Mouse (Mus musculus) gastrocnemius, adult 2 months (tissue): Measurements from ENCODE around the gene Gse1. TPM values are rescaled to one million over a fixed set of nuclear protein-coding genes. Genes with fewer than 3 reads are reported as not detected.

Source experiments
- DNase-seq: peaks from one replicate; pipeline ENCODE4 v3.0.0; 2022
- H3K27ac ChIP-seq: fragments of 200-600 bp; 2 replicates; pipeline ENCODE4 v1.8.1; 2022; ENCODE audit warnings: mild to moderate bottlenecking
- H3K4me3 ChIP-seq: fragments of 200-600 bp; 2 replicates; pipeline ENCODE4 v1.8.1; 2022; ENCODE audit warnings: mild to moderate bottlenecking, moderate library complexity
- CTCF ChIP-seq: fragments of 200-600 bp; IDR thresholded peaks from 2 replicates; pipeline ENCODE4 v1.8.1; 2022; ENCODE audit warnings: antibody characterized with exemption, mild to moderate bottlenecking, moderate library complexity
- intact Hi-C: fragments of 180-260 bp; cut with DNase I; formaldehyde crosslinking; loops from one replicate; pipeline ENCODE4 v1.15.1; 2025
- total RNA-seq, 2 experiments: library from RNA; stranded (reverse); gene quantifications; 2 replicates each; pipeline ENCODE4 v1.2.3; 2021

The Gse1 gene
- total RNA-seq, 2 experiments from 2014 or later: 26.5 to 37.3 TPM

DNA sequence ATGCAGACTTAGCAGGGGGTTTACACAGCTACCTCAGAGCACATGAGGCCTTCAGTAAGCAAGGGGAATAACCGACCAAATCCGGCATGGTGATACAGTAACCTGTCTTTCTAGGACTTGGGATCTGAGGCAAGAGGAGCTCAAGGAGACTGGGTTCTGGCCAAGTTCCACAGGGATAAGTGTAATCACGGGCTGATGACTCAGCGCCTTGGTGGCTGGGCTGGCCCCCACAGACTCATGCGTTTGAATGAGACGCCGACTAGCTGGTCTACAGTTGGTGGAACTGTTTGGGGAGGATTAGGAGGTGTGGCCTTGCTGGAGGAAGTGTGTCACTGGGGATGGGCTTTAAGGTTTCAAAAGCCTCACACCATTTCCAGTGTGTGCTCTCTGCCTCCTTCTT is 110.4 kb downstream of the Gse1 start:
- intact Hi-C loops: no loop called here

DNA sequence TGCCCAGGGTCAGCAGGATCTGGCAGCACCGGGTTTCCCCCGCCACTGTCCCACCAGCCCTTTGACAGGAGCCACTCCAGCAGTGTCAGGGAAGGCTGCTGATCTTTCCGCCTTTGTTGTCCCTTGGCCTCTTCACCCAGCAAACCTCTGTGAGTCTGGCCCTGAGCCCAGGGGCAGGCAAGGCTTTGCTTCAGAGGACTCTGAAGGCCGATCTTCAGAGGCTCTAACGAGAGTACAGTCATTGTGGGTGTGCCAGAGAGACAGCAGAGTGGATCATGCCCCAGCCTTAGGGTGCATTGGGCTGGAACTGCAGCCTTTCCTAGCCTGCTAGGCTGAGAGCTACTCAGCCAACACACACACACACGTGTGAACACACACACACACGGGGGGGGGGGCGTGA is 111.5 kb downstream of the Gse1 start:
- intact Hi-C loops: no loop called here
- peak; percentile 39 for DNase-seq
- no peak for TF ChIP-seq CTCF
- Histone ChIP-seq H3K4me3 (no peak overlapping the region), H3K27ac (no peak overlapping the region)

More for the DNA sequence above, 110.4 kb downstream of the Gse1 start:
- DNase-seq: no peak
- no peak overlapping the region for H3K27ac ChIP-seq
- no peak for TF ChIP-seq CTCF
- no peak overlapping the region for H3K4me3 ChIP-seq

DNA sequence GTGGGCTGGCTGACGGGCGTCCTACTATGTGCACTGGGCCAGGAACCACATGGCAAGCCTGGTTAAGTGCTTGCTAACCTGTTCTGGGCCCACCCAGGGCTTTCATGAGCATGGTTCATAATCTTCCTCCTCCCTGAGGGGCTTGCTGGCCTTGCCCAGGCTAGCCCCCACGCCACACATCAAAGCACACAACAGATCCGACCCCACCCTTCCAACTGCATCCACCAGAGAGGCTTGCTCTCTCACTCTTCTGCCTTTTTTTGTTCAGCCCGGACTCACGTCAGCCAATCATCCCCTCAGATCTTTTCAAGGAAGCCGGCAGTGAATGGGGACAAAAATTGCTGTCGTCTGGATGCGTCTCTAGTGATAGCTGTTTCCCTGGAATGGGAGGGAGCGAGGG is 112.9 kb downstream of the Gse1 start:
- intact Hi-C loops: no loop called here
- TF ChIP-seq CTCF: no peak
- Histone ChIP-seq H3K4me3 (no peak overlapping the region), H3K27ac (no peak overlapping the region)
- DNase-seq: no peak

DNA sequence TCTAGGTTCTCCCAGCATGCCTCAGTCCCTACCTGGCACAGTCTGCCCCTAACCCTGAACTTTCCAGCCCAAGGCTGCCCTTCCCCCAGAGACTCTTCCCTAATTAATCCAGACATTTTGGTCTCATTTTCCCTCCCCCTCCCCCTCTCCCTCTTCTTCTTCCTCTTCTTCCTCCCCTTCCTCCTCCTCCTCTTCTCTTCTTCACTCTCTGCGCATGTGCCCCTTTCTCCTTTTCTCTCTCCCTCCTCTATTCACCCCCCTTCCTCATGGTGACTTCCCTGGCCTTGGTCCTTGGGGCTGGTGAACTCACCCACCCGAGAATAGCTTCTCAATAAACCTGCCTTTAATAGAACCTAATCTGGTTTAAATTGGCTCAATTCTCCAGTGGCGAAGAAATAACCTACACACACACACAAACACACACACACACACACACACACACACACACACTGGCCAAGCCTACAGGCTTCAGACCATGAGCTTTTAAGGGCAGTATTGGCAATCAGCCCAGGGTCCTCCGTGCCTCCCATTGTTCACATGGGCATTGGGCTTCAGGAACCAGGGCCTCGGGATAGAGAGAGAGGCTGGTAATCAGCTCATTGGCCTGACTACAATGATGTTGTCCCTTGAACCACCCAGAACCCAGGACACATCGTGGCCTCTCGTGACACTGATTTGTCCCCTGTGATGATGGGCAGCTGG is 114.7 kb downstream of the Gse1 start:
- Histone ChIP-seq H3K4me3 (no peak overlapping the region), H3K27ac (no peak overlapping the region)
- DNase-seq: no peak
- intact Hi-C loops: no loop called here
- no peak for TF ChIP-seq CTCF

DNA sequence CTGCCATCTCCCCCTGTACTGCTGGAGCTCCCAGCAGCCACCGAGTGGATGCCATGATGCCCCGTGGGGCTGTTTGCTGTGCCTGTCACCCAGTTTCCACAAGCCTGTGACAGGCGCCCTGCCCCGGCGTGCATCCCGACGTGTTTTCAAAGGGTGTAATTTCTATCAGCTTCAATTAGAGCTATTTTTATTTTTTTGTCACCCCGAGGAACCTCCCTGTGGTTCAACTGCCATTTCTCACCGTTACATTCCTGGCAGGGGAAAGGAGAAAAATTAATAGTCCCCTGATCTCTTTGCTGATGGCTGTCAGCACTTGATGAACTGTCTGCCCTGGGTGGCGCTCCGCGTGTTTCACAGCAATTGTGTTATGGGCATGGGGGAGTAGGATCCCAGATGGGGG is 115.3 kb downstream of the Gse1 start:
- intact Hi-C loops: no loop called here
- TF ChIP-seq CTCF: no peak
- no peak overlapping the region for H3K27ac ChIP-seq
- no peak for DNase-seq
- H3K4me3 ChIP-seq: no peak overlapping the region

DNA sequence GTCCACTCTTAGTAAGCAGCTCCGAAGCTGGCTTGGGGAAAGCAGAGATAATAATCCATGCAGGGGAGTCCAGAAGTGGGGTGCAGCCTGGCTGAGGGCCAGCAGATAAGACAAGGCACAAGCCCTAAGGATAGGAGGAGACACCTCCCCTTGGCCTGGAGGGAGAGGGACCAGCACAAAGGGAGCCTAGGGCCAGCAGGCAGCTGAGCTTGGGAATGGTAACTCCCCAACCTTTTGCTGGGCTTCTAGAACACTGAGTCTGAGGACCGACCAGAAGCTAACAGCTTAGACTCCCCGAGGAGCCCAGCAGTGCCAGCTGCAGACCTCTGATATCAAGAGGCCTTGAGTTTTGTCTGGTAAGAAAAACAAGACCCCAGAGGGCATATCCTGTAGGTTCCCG is 115.9 kb downstream of the Gse1 start:
- no peak for DNase-seq
- intact Hi-C loops: no loop called here
- Histone ChIP-seq H3K4me3 (no peak overlapping the region), H3K27ac (no peak overlapping the region)
- TF ChIP-seq CTCF: no peak

DNA sequence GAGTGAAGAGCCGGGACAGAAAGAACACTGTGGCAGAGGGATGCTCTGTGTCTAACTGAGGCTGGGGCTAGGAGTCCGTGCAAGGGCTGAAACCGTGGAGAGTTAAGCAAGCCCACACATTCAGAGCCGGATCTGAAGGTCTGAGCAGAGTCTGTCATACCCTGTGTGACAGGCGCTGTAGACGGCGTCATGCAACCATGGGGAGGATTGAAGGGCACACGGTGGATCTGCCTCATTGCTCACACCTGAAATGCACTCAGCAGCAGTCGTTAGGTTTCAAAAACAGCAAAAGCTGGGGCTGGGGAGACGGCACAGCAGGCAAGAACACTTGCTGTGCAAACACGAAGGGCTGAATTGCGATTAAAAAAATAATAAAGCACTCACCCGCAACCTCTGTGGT is 116.3 kb downstream of the Gse1 start:
- intact Hi-C loops: no loop called here
- DNase-seq: no peak
- Histone ChIP-seq H3K4me3 (no peak overlapping the region), H3K27ac (no peak overlapping the region)
- TF ChIP-seq CTCF: no peak

DNA sequence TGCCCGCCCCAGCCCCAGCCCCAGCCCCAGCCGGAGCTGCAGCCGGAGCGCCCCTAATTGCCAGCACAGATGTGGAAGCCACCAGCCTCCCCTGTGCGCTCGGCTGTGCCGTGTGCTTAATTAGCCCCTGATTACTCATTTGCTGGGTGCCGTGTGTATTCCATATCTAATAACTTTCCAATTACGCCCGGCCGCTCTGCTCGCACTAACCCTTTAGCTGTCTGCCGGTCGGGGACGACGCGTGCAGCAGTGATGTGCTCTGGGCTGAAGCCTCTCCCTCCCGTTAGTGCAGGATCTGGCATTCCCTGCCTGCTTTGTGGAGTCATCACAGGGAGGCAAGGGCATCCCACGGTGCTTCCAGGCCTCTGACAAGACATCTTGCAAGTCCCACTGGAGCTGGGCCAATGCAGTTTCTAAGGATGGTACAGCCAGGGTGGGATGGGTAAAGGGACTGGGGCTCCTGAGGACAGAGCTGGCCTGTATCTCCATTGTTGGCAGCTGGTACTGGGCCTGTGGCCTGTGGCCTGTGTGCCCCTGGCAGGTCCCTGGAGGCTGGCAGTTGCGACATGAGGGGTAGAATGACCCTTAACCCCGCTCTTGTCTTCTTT is 119.6 kb downstream of the Gse1 start:
- intact Hi-C loops: no loop called here
- no peak overlapping the region for H3K4me3 ChIP-seq
- no peak overlapping the region for H3K27ac ChIP-seq
- no peak for DNase-seq
- TF ChIP-seq CTCF: no peak

DNA sequence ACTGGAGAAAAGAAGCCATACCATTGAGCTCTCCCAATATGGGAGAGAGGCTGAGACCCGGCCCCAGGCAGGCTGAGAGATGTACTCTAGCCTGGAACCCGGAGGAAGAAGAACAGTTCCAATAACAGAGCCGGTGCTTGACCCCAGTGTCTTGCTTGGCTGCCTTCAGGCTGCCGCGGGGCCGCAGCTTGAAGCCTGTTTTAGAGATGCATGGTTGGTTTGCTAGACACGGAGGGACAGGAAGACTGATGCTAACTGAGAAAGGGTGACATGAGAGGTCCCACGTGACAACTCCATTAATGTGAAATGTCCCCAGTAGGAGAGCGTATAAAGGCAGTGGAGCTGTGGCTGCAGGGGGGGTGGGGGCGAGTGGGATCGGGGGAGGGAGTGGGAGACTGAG is 120.7 kb downstream of the Gse1 start:
- H3K27ac ChIP-seq: no peak overlapping the region
- no peak for TF ChIP-seq CTCF
- H3K4me3 ChIP-seq: no peak overlapping the region
- DNase-seq: no peak
- intact Hi-C loops: no loop called here

DNA sequence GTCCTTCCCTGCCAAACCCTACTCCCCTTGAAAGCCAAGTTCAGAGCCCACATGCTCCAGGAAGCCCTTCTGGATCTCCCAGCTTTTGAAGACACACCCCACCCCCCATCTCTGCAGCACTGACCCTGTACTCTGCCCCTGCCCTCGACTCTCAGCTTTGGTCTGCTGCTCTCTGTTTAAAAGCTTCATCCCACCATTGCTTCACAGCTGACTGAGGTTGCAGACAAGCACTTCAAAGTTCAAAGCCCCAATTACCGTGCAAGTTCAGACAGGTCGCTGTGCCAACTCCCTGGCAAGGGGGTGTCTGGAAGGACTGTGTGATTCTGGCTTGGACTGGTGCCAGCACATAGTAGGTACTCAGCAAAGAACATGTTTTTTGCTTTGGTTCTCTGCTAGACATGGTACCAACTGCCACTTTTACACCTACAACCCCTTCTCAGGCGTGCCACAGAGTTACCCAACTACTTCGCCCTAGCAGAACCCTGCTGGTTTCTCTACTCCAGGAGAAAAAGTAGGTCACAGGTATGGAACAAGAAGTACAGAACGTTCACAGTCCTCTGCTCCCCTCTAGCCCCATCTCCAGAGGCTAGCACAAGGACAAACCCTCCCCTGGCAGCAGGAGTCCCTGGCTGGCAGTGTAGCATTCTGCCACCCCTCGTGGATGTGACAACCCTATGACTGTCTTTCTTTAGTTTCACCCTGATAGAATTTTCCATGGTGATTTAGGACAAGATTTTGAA is 123.2 kb downstream of the Gse1 start:
- DNase-seq: no peak
- no peak overlapping the region for H3K4me3 ChIP-seq
- no peak overlapping the region for H3K27ac ChIP-seq
- TF ChIP-seq CTCF: no peak
- intact Hi-C loops: no loop called here

DNA sequence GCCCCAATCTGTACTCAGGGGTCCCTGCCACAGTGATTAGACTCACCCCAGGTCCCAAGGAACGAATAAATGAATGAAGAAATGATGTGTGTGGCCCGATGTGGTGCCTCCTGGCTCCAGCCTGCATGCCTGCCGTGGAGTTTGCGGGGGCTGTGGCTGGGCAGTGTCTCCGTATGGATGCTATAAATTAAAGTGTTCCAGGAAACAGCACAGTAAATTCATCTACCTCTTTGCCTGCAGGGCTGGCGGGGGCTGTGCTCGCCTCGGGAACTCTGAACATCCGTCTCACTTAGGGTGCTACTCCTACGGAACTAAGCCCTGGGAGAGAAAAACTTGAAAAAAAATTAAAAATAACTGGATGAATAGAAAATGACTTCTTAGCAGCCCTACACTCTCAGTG is 123.8 kb downstream of the Gse1 start:
- DNase-seq: no peak
- intact Hi-C loops: no loop called here
- Histone ChIP-seq H3K4me3 (no peak overlapping the region), H3K27ac (no peak overlapping the region)
- no peak for TF ChIP-seq CTCF

DNA sequence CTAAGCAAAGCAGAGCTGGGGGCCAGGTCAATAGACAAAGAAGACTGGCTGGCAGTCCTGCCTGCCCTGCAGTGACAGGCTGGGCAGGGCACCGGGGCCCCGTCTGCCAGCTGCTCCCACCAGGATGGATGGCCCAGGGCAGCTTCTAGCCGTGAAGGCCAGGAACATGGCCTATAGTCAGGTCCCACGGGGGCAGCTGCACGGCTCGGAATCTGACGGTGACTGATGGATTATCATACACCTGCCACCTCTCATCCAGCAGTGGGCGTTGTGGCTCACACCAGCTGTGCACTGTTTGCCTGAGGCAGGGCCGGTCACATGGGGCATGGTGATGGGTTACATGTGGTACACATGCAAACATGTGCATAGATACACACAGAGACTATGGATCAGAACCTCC is 127.8 kb downstream of the Gse1 start:
- no peak overlapping the region for H3K4me3 ChIP-seq
- TF ChIP-seq CTCF: no peak
- no peak overlapping the region for H3K27ac ChIP-seq
- no peak for DNase-seq
- intact Hi-C loops: no loop called here

DNA sequence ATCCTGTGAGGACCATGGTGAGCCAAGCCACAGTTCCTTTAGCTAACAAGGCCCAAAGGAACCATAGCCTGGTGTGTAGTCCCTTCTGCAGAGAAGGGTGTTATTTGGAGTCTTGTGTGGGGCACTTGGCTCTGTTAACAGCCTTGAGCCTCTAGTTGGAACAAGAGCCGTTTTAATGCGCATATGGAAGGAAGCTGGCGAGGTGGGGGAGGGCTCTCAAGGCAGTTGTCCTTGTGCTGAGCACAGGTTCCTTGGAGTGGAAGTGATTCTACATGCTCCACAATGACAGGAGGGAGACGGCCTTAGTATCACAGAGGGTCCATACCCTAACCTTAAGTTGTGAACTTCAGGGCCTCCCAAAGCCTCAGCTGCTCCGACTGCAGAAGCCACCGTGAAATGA is 129.2 kb downstream of the Gse1 start:
- H3K27ac ChIP-seq: peak overlapping the region; percentile 20; the same call in 1 of the 2 replicates
- no peak for DNase-seq
- no peak overlapping the region for H3K4me3 ChIP-seq
- intact Hi-C loops: no loop called here
- no peak for TF ChIP-seq CTCF
